Mouse (Mus musculus) gastrocnemius, adult 2 months (tissue): Measurements from ENCODE around the gene Hoxa11. TPM values are rescaled to one million over a fixed set of nuclear protein-coding genes. Genes with fewer than 3 reads are reported as not detected.

Experiments
- DNase-seq: peaks from one replicate; pipeline ENCODE4 v3.0.0; 2022
- H3K27ac ChIP-seq: fragments of 200-600 bp; 2 replicates; pipeline ENCODE4 v1.8.1; 2022; ENCODE audit warnings: mild to moderate bottlenecking
- H3K4me3 ChIP-seq: fragments of 200-600 bp; 2 replicates; pipeline ENCODE4 v1.8.1; 2022; ENCODE audit warnings: mild to moderate bottlenecking, moderate library complexity
- CTCF ChIP-seq: fragments of 200-600 bp; IDR thresholded peaks from 2 replicates; pipeline ENCODE4 v1.8.1; 2022; ENCODE audit warnings: antibody characterized with exemption, mild to moderate bottlenecking, moderate library complexity
- intact Hi-C: fragments of 180-260 bp; cut with DNase I; formaldehyde crosslinking; loops from one replicate; pipeline ENCODE4 v1.15.1; 2025
- total RNA-seq, 2 experiments: library from RNA; stranded (reverse); gene quantifications; 2 replicates each; pipeline ENCODE4 v1.2.3; 2021

Hoxa11 gene
- total RNA-seq, 2 experiments from 2014 or later = 1.0 to 4.3 TPM

GRCm38 (mm10) chr6:52217895-52218642 lies 27.5 kb downstream of the Hoxa11 start:
- peak overlapping the region; percentile 78 for H3K4me3 ChIP-seq
- no peak for DNase-seq
- TF ChIP-seq CTCF = no peak
- intact Hi-C loops = loop anchor here (5.0 kb wide), 1 partner anchor 836 kb away; no protein-coding TSS in a partner anchor
- peak overlapping the region; percentile 91 for H3K27ac ChIP-seq

GRCm38 (mm10) chr6:52217459-52217768 lies 28.2 kb downstream of the Hoxa11 start:
- no peak for TF ChIP-seq CTCF
- Histone ChIP-seq H3K4me3 (peak overlapping the region; percentile 78), H3K27ac (peak overlapping the region; percentile 91)
- DNase-seq = peak; percentile 94
- intact Hi-C loops = loop anchor here (5.0 kb wide), 1 partner anchor 835 kb away; no protein-coding TSS in a partner anchor

GRCm38 (mm10) chr6:52216691-52217458 lies 28.7 kb downstream of the Hoxa11 start:
- peak; percentile 74 for DNase-seq
- Histone ChIP-seq H3K4me3 (peak overlapping the region; percentile 78), H3K27ac (peak overlapping the region; percentile 91)
- intact Hi-C loops = loop anchor here (5.0 kb wide), 1 partner anchor 835 kb away; no protein-coding TSS in a partner anchor
- no peak for TF ChIP-seq CTCF

- intact Hi-C loops = loop anchor here (5.0 kb wide), 1 partner anchor 834 kb away; no protein-coding TSS in a partner anchor
- TF ChIP-seq CTCF = no peak
- Histone ChIP-seq H3K27ac (peak overlapping the region; percentile 91), H3K4me3 (peak overlapping the region; percentile 78)
- peak; percentile 16 for DNase-seq
These were observed 29.7 kb downstream of the Hoxa11 start for GRCm38 (mm10) chr6:52215771-52216535.

GRCm38 (mm10) chr6:52215070-52215469 lies 30.5 kb downstream of the Hoxa11 start:
- H3K27ac ChIP-seq = no peak overlapping the region
- no peak for TF ChIP-seq CTCF
- no peak overlapping the region for H3K4me3 ChIP-seq
- intact Hi-C loops = loop anchor here (5.0 kb wide), 1 partner anchor 833 kb away; no protein-coding TSS in a partner anchor
- DNase-seq = peak; percentile 24

GRCm38 (mm10) chr6:52214271-52214670 lies 31.3 kb downstream of the Hoxa11 start:
- H3K4me3 ChIP-seq = no peak overlapping the region; the same call in 1 of the 2 replicates
- intact Hi-C loops = no loop called here
- DNase-seq = no peak

GRCm38 (mm10) chr6:52213119-52213986 lies 32.3 kb downstream of the Hoxa11 start, which contains the start of the genes Hoxa3 and Gm28308:
Hoxa3 (minus strand) TSS chr6:52213336.
Gm28308 (minus strand) TSS chr6:52213339.
- intact Hi-C loops = no loop called here
- DNase-seq = peak; percentile 86
- TF ChIP-seq CTCF = no peak
- peak within 1 kb of the TSS; percentile 79 for H3K4me3 ChIP-seq
- H3K27ac ChIP-seq = peak within 1 kb of the TSS; percentile 97

More at GRCm38 (mm10) chr6:52214271-52214670, 31.3 kb downstream of the Hoxa11 start:
- H3K27ac ChIP-seq = peak overlapping the region; percentile 97
- TF ChIP-seq CTCF = no peak

GRCm38 (mm10) chr6:52212556-52213118 lies 33.0 kb downstream of the Hoxa11 start:
- H3K4me3 ChIP-seq = peak overlapping the region; percentile 79
- TF ChIP-seq CTCF = no peak
- peak; percentile 61 for DNase-seq
- H3K27ac ChIP-seq = peak overlapping the region; percentile 97
- intact Hi-C loops = no loop called here

GRCm38 (mm10) chr6:52211961-52212360 lies 33.6 kb downstream of the Hoxa11 start:
- Histone ChIP-seq H3K4me3 (peak overlapping the region; percentile 79), H3K27ac (peak overlapping the region; percentile 97)
- peak; percentile 45 for DNase-seq
- TF ChIP-seq CTCF = no peak
- intact Hi-C loops = loop anchor here (2.0 kb wide), 1 partner anchor 13 kb away; no protein-coding TSS in a partner anchor

- peak overlapping the region; percentile 79 for H3K4me3 ChIP-seq
- H3K27ac ChIP-seq = peak overlapping the region; percentile 97
- DNase-seq = peak; percentile 92
- intact Hi-C loops = loop anchor here (2.0 kb wide), 1 partner anchor 13 kb away; no protein-coding TSS in a partner anchor
- TF ChIP-seq CTCF = peak; percentile 96
These were observed 34.3 kb downstream of the Hoxa11 start for GRCm38 (mm10) chr6:52211170-52211935.
